Mouse (Mus musculus): ENCODE results near the gene Mylk4.

DNA sequence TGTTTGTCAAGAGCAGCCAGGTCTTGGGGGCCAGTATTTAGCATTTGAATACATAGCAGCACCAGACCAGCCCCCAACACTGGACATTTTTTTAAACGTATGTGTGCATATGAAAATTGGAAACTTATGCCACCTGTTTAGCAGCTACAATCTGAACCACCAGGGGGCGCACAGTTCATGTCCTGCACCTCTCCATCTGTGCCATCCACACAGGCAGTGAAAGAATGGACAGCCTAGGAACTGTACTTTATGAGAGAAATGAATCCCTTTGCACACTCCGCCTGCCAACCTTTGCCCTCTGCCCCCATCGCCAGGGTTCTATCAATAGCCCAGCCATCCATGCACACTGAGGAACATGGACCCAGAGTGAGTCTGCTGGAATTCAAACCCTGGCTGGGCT, 44.2 kb upstream of the Mylk4 start:
- no peak for TF ChIP-seq GATA1 (IDR thresholded peaks at IDR 0.05; ENCODE audit: low read length)
- TF ChIP-seq TAL1 (IDR thresholded peaks at IDR 0.05; ENCODE audit: low read length), result no peak
